Mouse (Mus musculus): ENCODE results near the gene Upp2.

Gene Upp2

GRCm38 (mm10) chr2:58567066-58567810 lies at the start of gene Upp2, which contains the start of gene Acvr1:
Gene Upp2 (plus strand): TSS chr2:58567298.
Gene Acvr1 (minus strand): TSS chr2:58567157.
- POLR2A ChIA-PET: interaction anchor here in 3 of 4 experiments (0.6 to 4.2 kb wide), 19 partner anchors 11 to 593 kb away, joined by 3 to 24 read pairs (median 4); partner anchors contain the start of genes Ccdc148 (in 2 of the 3) and Pkp4 (in 1 of the 3)
- CTCF ChIA-PET: interaction anchor here (0.6 to 2.4 kb wide), 14 partner anchors 16 to 98 kb away, joined by 3 to 16 read pairs (median 4); no protein-coding TSS in a partner anchor

GRCm38 (mm10) chr2:58518517-58518916 lies 48.6 kb upstream of the Upp2 start:
- CTCF ChIA-PET: no interaction called here
- POLR2A ChIA-PET: no interaction called here

GRCm38 (mm10) chr2:58520727-58521126 lies 46.4 kb upstream of the Upp2 start:
- ChIA-PET CTCF (no interaction called here), POLR2A (interaction anchor here in 1 of 4 experiments (0.5 to 1.3 kb wide), 3 partner anchors 11 to 424 kb away, joined by 3 read pairs; no protein-coding TSS in a partner anchor)

- CTCF ChIA-PET: interaction anchor here in 1 of 4 experiments (0.8 kb wide), 1 partner anchor 159 kb away, joined by 3 read pairs; no protein-coding TSS in a partner anchor
- POLR2A ChIA-PET: interaction anchor here in 1 of 4 experiments (0.6 to 2.5 kb wide), 2 partner anchors 12 to 27 kb away, joined by 7 to 11 read pairs; no protein-coding TSS in a partner anchor
Observed at GRCm38 (mm10) chr2:58521621-58522020, 45.5 kb upstream of the Upp2 start.

- CTCF ChIA-PET: interaction anchor here in 1 of 4 experiments (0.6 kb wide), 1 partner anchor 1090 kb away, joined by 14 read pairs; no protein-coding TSS in a partner anchor
Observed at GRCm38 (mm10) chr2:58523097-58523496, 44.0 kb upstream of the Upp2 start.

GRCm38 (mm10) chr2:58523894-58524293 lies 43.2 kb upstream of the Upp2 start:
- POLR2A ChIA-PET: interaction anchor here in 1 of 4 experiments (0.6 to 2.5 kb wide), 5 partner anchors 7 to 34 kb away, joined by 3 to 11 read pairs (median 4); no protein-coding TSS in a partner anchor

More at GRCm38 (mm10) chr2:58523097-58523496, 44.0 kb upstream of the Upp2 start:
- POLR2A ChIA-PET: interaction anchor here in 2 of 4 experiments (0.6 to 2.5 kb wide), 3 partner anchors 10 to 29 kb away, joined by 3 to 11 read pairs (median 3); no protein-coding TSS in a partner anchor

GRCm38 (mm10) chr2:58524356-58524755 lies 42.7 kb upstream of the Upp2 start:
- CTCF ChIA-PET: interaction anchor here in 3 of 4 experiments (0.6 to 0.9 kb wide), 3 partner anchors 11 to 1918 kb away, joined by 3 to 7 read pairs (median 5); no protein-coding TSS in a partner anchor
- POLR2A ChIA-PET: interaction anchor here in 1 of 4 experiments (1.0 to 1.1 kb wide), 3 partner anchors 8 to 35 kb away, joined by 3 to 5 read pairs (median 4); no protein-coding TSS in a partner anchor

More at GRCm38 (mm10) chr2:58523894-58524293, 43.2 kb upstream of the Upp2 start:
- CTCF ChIA-PET: interaction anchor here in 3 of 4 experiments (0.6 to 0.9 kb wide), 4 partner anchors 11 to 1919 kb away, joined by 3 to 14 read pairs (median 6); no protein-coding TSS in a partner anchor

GRCm38 (mm10) chr2:58527786-58528185 lies 39.3 kb upstream of the Upp2 start:
- ChIA-PET CTCF (no interaction called here), POLR2A (interaction anchor here in 1 of 4 experiments (2.7 kb wide), 1 partner anchor 12 kb away, joined by 9 read pairs; no protein-coding TSS in a partner anchor)

- ChIA-PET POLR2A (interaction anchor here in 2 of 4 experiments (0.6 to 0.7 kb wide), 2 partner anchors 700 to 1235 kb away, joined by 5 to 12 read pairs; no protein-coding TSS in a partner anchor), CTCF (no interaction called here)
Observed at GRCm38 (mm10) chr2:58529384-58529783, 37.7 kb upstream of the Upp2 start.

- ChIA-PET POLR2A (interaction anchor here in 2 of 4 experiments (0.6 to 0.7 kb wide), 4 partner anchors 20 to 1242 kb away, joined by 4 to 12 read pairs (median 6); no protein-coding TSS in a partner anchor), CTCF (interaction anchor here in 1 of 4 experiments (0.9 kb wide), 1 partner anchor 128 kb away, joined by 3 read pairs; no protein-coding TSS in a partner anchor)
Observed at GRCm38 (mm10) chr2:58529860-58530440, 37.1 kb upstream of the Upp2 start.

- CTCF ChIA-PET: interaction anchor here in 1 of 4 experiments (0.9 kb wide), 1 partner anchor 127 kb away, joined by 3 read pairs; no protein-coding TSS in a partner anchor
- POLR2A ChIA-PET: interaction anchor here in 2 of 4 experiments (0.6 kb wide), 2 partner anchors 19 to 1242 kb away, joined by 4 to 6 read pairs; no protein-coding TSS in a partner anchor
Observed at GRCm38 (mm10) chr2:58530521-58530920, 36.6 kb upstream of the Upp2 start.

- POLR2A ChIA-PET: interaction anchor here in 1 of 4 experiments (0.7 to 2.5 kb wide), 3 partner anchors 10 to 251 kb away, joined by 3 to 11 read pairs (median 4); no protein-coding TSS in a partner anchor
- CTCF ChIA-PET: no interaction called here
Observed at GRCm38 (mm10) chr2:58532260-58532850, 34.7 kb upstream of the Upp2 start.

GRCm38 (mm10) chr2:58533521-58534001 lies 33.5 kb upstream of the Upp2 start:
- POLR2A ChIA-PET: interaction anchor here (0.6 to 2.5 kb wide), 9 partner anchors 11 to 125 kb away, joined by 3 to 11 read pairs (median 3); no protein-coding TSS in a partner anchor
- CTCF ChIA-PET: interaction anchor here in 1 of 4 experiments (1.2 kb wide), 1 partner anchor 36 kb away, joined by 3 read pairs; no protein-coding TSS in a partner anchor

- CTCF ChIA-PET: interaction anchor here in 1 of 4 experiments (1.2 kb wide), 1 partner anchor 35 kb away, joined by 3 read pairs; no protein-coding TSS in a partner anchor
- POLR2A ChIA-PET: interaction anchor here (0.6 to 2.5 kb wide), 8 partner anchors 12 to 627 kb away, joined by 3 to 11 read pairs (median 3); no protein-coding TSS in a partner anchor
Observed at GRCm38 (mm10) chr2:58534379-58534778, 32.7 kb upstream of the Upp2 start.

- ChIA-PET POLR2A (interaction anchor here in 1 of 4 experiments (1.1 to 1.4 kb wide), 2 partner anchors 33 to 91 kb away, joined by 3 read pairs; no protein-coding TSS in a partner anchor), CTCF (interaction anchor here in 2 of 4 experiments (0.5 to 0.6 kb wide), 2 partner anchors 11 to 130 kb away, joined by 3 to 7 read pairs; no protein-coding TSS in a partner anchor)
Observed at GRCm38 (mm10) chr2:58535233-58535632, 31.9 kb upstream of the Upp2 start.

GRCm38 (mm10) chr2:58536796-58537195 lies 30.3 kb upstream of the Upp2 start:
- ChIA-PET POLR2A (interaction anchor here in 3 of 4 experiments (0.7 to 1.3 kb wide), 3 partner anchors 27 to 1158 kb away, joined by 3 to 5 read pairs (median 4); no protein-coding TSS in a partner anchor), CTCF (no interaction called here)

GRCm38 (mm10) chr2:58538196-58538595 lies 28.9 kb upstream of the Upp2 start:
- ChIA-PET POLR2A (interaction anchor here in 2 of 4 experiments (1.6 to 2.0 kb wide), 4 partner anchors 10 to 87 kb away, joined by 4 to 7 read pairs (median 6); no protein-coding TSS in a partner anchor), CTCF (interaction anchor here in 3 of 4 experiments (0.6 to 1.1 kb wide), 4 partner anchors 29 to 1311 kb away, joined by 3 to 5 read pairs (median 3); partner anchors contain the start of genes Acvr1 (in 1 of the 3) and Upp2 (in 1 of the 3))

All from embryonic stem cell, embryonic (primary cell).